8 mouse cellular contexts compared by ENCODE assay signal in genomic region chr11:6065551-6066121, GRCm38 (mm10). TPM values are rescaled to one million over a fixed set of nuclear protein-coding genes. Genes with fewer than 3 reads are reported as not detected.
DNase-seq lines count a peak whose midpoint lies in the region; ATAC-seq and TF ChIP-seq lines count a peak whose summit lies in the region.

No protein-coding gene starts in this region.

- ATAC-seq in neural tube, embryonic 14.5 days (ENCODE audit: low read depth), result peak; percentile 85
- ATAC-seq in CD4-positive, CD25-positive, alpha-beta regulatory T cell, adult 4 months, result no peak

- H3K4me3 ChIP-seq in kidney, adult 2 months (ENCODE audit: insufficient read depth, low read depth, low read length), result peak overlapping the region; percentile 31; the same call in 1 of the 2 replicates
- H3K4me3 ChIP-seq in neural tube, embryonic 14.5 days (ENCODE audit: low read depth, low read length), result peak overlapping the region; percentile 82

- peak overlapping the region; percentile 53 for H3K4me2 ChIP-seq in neural tube, embryonic 14.5 days (ENCODE audit: low read depth, low read length)

- no peaks in the 10 kb centered on the region for H3K36me3 ChIP-seq in kidney, adult 2 months (ENCODE audit: control insufficient read depth, insufficient read depth, low read length)
- no peaks in the 10 kb centered on the region for H3K36me3 ChIP-seq in neural tube, embryonic 14.5 days (ENCODE audit: control insufficient read depth, insufficient read depth, low read length)

- 3% methylated on average over 91 of the region's 95 CpGs for WGBS in kidney, adult 2 months
- WGBS in neural tube, embryonic 14.5 days, result under 1% methylated on average over 51 of the region's 95 CpGs

- TF ChIP-seq CTCF in kidney, adult 2 months (conservative IDR thresholded peaks at IDR 0.05; ENCODE audit: insufficient read depth, insufficient read length, low read depth, low read length), result no peak

- intact Hi-C loops in left cerebral cortex, postnatal 25 days (cut with DNase I), result loop anchor here (1.0 to 5.0 kb wide), 3 partner anchors 54 to 113 kb away; no protein-coding TSS in a partner anchor

- no peak overlapping the region for H3K27ac ChIP-seq in kidney, adult 2 months (ENCODE audit: insufficient read depth, low read depth, low read length)
- peak overlapping the region; percentile 80 for H3K27ac ChIP-seq in neural tube, embryonic 14.5 days (ENCODE audit: low read depth, low read length)

- no peak for TF ChIP-seq POLR2A in kidney, adult 2 months (IDR thresholded peaks at IDR 0.05; ENCODE audit: low read depth, low read length)

- DNase-seq in kidney, adult 2 months, result no peak
- DNase-seq in kidney, adult 8-10 months, result no peak
- peak; percentile 84 for DNase-seq in cerebellum, adult 11-12 months
- peak; percentile 64 to 77 for DNase-seq in frontal cortex, postnatal 36 days (ENCODE audit: low spot score in 2 of 2)
- DNase-seq in left cerebral cortex, postnatal 25 days (ENCODE audit: low spot score in 2 of 2), result peak; percentile 75 to 84
- DNase-seq in urinary bladder, postnatal 36 days (ENCODE audit: low spot score in 2 of 2), result no peak

- H3K4me1 ChIP-seq in kidney, adult 2 months (ENCODE audit: control insufficient read depth, insufficient read depth, low read length), result no peaks in the 10 kb centered on the region
- H3K4me1 ChIP-seq in neural tube, embryonic 14.5 days (ENCODE audit: control insufficient read depth, insufficient read depth, low read length), result peaks cover 16% of the 10 kb centered on the region

- H3K9ac ChIP-seq in neural tube, embryonic 14.5 days (replicated peaks; ENCODE audit: low read depth, low read length), result peak overlapping the region; percentile 87

- H3K9me3 ChIP-seq in neural tube, embryonic 14.5 days (ENCODE audit: control insufficient read depth, low read length), result no peaks in the 10 kb centered on the region

- H3K27me3 ChIP-seq in kidney, adult 2 months (replicated peaks; ENCODE audit: control insufficient read depth, insufficient read depth, low read length), result peaks cover 2% of the 10 kb centered on the region; the same call in 1 of the 2 replicates
- peaks cover 35% of the 10 kb centered on the region for H3K27me3 ChIP-seq in neural tube, embryonic 14.5 days (ENCODE audit: control insufficient read depth, insufficient read depth, low read length)

RNA-seq across cellular contexts. Expression of gene Camk2b, which starts 0.5 kb away (rescaled TPM):
- polyA plus RNA-seq in kidney, adult 2 months (2012; rRNA removed), result 5.1 and 6.2 TPM in 2 replicates
- 100 to 1,000 TPM; 645 to 685 TPM for total RNA-seq in left cerebral cortex, postnatal 25 days (2021)
- 106 and 144 TPM in 2 replicates for polyA plus RNA-seq in neural tube, embryonic 14.5 days (2014; fragmentation: Nextera tagmentation; extraction: Ambion mirVana)
- polyA plus RNA-seq in CD4-positive, CD25-positive, alpha-beta regulatory T cell, adult 4 months (2017; shearing (Covaris generic)), result 10 to 100 TPM in 1 of 2 experiments, 1 to 10 TPM in 1; 4.2 to 19.3 TPM

Comparison
In these comparisons a context has a peak if more than half of its experiments do, and no peak if none do; other contexts are left out.
1. DNase-seq: peak in cerebellum, adult 11-12 months (single experiment), frontal cortex, postnatal 36 days (2 of 2) and left cerebral cortex, postnatal 25 days (2 of 2); none in kidney, adult 2 months (single experiment), kidney, adult 8-10 months (0 of 2) and urinary bladder, postnatal 36 days (0 of 2).